Mouse (Mus musculus) heart, adult 2 months (tissue): Measurements from ENCODE around the gene Slit1.

Source experiments
- CTCF ChIP-seq: fragments of 200-600 bp; IDR thresholded peaks from 2 replicates; pipeline ENCODE4 v1.8.1; 2022; ENCODE audit warnings: antibody characterized with exemption, mild to moderate bottlenecking, moderate library complexity
- EP300 ChIP-seq: fragments of 200-500 bp; IDR thresholded peaks from 2 replicates; pipeline ENCODE4 v1.6.1; 2011; ENCODE audit warnings: low read depth, low read length, control low read depth; ENCODE audit not compliant: insufficient read depth
- POLR2A ChIP-seq: fragments of 200-500 bp; IDR thresholded peaks from 2 replicates; pipeline ENCODE4 v1.6.1; 2011; ENCODE audit warnings: mild to moderate bottlenecking, low read depth, low read length, control low read depth; ENCODE audit not compliant: insufficient read depth

DNA sequence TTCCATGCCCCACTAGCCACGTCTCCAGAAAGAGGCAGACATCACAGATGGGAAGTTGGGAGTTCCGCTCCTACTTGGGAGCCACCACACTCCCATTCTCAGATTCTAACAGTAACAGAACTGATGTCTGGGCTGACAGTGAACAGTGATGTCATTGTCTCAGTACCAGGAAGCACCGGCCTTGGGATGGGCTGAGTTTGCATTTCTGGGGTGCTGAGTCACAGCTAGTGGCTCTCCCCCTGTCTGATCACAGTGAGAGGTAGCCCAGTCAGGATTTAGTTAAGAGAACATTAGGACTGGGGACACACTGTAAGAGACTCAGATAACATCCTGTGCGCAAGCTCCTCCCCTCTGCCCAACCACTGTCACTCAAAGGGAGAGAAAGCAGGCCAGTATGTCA is 69.1 kb downstream of the Slit1 start:
- TF ChIP-seq POLR2A (no peak), CTCF (no peak), EP300 (no peak)
